Mouse (Mus musculus) gastrocnemius, postnatal 25 days (tissue): ENCODE data around the gene Pde8a. TPM values are rescaled to one million over a fixed set of nuclear protein-coding genes. Genes with fewer than 3 reads are reported as not detected.

ENCODE experiments used
- DNase-seq: peaks from one replicate; pipeline ENCODE4 v3.0.0; 2022
- total RNA-seq, 2 experiments: library from RNA; stranded (reverse); gene quantifications; 1 replicate in 1 of 2; 2 replicates in 1 of 2; pipeline ENCODE4 v1.2.3; 2021

Gene Pde8a
- total RNA-seq, 2 experiments from 2014 or later = 5.2 to 8.3 TPM

DNA sequence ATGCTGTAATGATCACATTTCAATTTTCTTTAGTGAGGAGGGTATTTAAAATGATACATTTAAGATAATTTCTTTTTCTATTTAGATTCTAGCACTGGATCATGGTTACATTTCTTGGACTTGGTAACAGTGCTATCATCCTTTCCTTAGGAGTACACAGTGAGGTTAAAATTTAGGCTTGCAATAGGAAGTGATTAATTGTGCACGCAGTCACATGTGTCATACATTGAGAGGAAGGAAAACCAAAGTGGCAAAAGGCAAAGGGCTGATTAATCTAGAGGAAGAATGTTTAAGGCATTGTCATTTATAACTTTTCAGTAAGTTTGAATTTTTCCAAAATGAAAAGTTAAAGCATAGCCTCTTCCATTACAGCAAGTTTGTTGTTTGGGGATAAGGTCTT is 67.8 kb downstream of the Pde8a start:
- no peak for DNase-seq

DNA sequence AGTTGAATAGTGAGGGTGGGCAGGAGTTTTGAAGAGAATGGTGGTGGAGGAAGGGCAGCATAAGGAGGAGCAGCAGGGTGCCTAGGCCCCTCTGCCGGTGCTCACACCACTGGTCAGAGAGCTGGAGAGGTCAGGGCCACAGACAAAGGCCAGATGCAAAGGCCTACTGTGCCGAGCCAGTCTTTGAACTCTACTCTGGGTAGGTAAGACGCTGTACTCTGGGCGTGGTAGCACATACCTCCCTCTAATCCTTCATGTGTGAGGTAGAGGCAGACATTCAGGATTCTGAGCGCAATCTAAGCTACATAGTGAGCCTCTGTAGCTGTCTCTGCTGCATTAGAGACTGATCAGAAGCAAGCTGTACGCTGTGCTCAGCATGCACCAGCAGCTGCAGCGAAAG is 73.1 kb downstream of the Pde8a start:
- DNase-seq = no peak

DNA sequence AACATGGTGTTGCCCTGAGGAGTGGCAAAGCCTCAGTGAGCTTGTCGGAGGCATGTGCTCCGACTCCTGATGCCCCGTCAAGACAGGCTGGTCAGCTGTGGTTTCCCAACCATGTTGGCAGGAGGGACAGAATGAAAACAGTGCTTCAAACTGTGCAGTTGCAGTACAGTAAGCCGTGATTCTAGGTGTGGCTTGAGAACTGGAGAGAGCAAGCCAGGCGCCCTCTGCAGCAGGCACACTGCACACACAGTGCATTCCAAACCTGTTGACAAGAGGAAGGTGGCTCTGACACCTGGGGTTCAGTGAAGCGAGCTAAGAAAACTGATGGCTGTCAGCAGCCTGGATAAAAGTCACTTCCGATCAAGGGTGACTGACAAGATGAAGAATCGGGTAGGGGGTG is 73.5 kb downstream of the Pde8a start:
- DNase-seq = no peak

DNA sequence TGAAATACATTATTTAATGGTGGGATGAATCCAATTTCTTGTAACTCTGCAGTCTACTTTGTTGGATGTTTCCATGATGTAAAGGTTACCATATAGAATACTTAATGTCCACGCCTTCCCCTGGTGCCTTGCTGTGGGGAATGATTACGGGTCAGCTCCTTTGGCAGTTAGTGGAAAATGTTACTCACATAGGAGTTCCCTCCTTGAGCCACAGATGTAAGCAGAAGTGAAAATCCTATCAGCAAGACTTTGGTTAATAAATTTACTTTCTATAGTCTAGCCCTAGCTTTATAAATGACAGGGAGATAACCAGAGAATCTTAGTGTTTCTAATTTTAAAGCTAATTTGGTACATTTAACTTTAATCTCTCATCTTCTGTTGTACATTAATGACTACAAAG is 81.8 kb downstream of the Pde8a start:
- DNase-seq = no peak

DNA sequence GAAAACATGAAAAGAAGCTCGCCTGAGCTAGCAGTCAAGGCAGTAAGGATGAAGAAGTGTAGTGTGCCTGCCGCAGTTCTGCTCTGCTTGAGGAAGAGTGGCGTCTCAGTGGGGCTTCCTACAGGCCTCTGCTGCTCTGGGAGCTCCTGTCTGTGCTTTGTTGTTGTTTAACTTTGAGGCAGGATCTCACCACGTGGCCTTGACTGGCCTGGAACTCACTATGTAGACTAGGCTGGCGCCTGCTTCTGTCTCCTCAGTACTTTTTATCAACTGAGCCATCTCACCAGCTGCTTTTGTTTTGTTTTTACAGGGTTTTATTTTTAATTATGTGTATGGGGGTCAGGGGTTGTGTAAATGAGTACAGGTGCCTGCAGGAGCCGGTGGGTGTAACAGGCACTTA is 84.8 kb downstream of the Pde8a start:
- no peak for DNase-seq

DNA sequence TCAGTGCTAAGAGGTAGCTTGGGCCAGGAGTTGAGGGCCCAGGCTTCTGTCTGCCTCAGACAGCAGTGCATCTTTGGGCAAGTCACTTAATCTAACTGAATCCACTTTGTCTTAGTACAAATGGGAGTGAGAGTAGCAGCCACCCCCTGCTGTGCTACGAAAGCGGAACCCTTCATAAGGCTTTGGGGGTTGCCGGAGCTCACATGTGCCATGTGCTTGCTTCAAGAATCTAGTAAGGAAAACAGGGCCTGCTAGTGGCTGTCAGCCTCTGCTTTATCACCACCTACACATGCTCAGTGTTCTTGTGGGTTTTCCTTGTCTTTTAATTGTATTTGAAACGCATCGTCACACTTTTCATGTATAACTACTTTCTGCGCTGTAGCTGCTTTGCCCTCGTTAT is 87.9 kb downstream of the Pde8a start:
- DNase-seq = no peak

DNA sequence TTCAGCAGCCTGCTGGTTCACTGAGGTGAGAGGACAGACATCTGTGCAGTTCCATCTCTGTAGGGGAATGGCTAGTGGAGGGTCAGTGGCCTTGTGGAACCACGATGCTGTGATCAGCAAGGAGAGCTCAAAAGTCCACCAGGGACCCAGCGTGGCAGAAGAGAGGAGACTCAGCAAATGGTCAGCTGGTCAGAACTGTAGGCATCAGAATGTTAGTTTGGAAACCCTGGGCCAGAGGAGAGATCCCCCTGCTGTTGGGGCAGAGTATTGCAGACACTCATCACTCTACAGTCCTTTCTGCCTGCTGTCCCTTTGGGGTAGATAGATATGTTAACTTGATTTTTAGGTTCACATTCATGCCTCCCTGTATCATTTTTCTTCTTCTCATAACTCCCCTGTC is 90.3 kb downstream of the Pde8a start:
- DNase-seq = no peak

GRCm38 (mm10) chr7:81304100-81304499 is 90.7 kb downstream of the Pde8a start:
- DNase-seq = no peak

DNA sequence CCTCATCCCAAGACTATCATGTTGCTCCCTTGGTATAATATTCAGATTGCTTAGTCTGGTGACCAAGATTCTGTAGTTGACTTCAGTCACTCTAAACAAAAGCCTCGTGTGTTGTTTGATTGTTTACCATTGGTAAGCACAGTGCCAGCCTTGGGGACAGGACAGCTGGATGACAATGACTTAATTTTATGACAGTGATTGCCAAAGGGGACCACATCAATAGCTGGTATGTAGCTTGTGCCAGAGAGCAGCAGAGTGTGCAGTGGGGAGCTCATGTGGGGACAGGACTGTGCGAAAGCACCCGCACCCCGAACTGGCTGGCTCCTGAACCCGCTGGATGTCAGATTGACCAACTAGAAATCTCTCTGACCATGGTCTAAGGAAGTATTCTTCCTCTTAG is 91.3 kb downstream of the Pde8a start:
- no peak for DNase-seq

DNA sequence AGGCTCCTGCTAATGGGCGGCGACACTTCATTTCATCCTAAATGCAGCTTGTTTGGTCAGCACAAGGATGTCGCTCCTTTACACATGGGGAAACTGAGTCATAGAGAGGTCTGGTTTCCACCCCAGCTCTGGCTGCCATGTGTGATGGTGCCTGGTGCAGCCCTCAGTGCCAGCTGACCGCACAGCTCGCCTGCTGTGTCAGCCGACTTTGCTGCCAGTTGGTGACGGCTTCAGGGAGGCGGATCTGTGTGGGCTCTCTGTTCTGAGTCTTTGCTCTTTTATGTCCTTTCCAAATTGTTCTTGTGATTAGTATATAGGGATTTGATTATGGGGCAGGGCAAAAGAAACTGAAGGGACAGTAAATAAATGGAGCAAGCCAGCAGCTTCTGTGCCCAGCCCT is 94.3 kb downstream of the Pde8a start:
- no peak for DNase-seq

DNA sequence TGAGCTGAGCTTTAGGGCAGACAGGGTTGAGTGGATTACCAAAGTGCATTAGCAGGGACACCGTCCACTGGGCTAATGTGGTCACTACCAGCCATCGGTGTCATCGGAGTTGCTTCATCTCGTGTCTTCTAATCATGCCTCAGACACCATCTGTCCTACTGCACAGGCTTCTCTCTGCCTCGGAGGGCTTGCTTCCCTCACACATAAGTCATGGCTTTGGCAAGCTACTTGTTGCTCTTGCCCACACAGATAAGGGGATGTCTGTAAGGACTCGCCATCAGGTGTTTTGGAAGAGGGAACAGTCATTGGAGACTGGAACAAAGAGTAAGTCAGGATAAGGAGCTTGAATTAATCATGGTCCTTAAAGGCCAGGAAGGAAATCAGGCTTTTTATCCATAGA is 95.9 kb downstream of the Pde8a start:
- DNase-seq = no peak

- no peak for DNase-seq
These were observed 97.7 kb downstream of the Pde8a start for GRCm38 (mm10) chr7:81311130-81311529.

DNA sequence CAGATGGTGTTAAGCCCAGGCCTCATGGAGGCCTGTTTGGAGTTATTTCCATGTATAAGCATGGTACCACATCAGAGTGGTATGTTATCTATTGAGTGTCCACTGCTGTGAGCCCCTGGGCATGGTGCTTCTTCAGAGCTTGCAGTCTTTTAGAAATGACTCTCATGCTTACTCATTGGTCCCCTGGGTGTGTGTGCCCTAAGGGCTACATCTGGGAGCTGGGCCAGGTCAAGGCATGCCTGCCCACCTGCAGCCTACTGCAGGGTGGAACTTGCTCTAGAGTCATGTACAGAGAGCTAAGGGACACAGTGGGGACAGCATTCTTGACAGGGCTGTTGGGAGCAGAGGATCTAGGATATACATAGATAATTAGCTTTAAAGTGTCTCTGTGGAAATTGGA is 98.2 kb downstream of the Pde8a start:
- DNase-seq = no peak

DNA sequence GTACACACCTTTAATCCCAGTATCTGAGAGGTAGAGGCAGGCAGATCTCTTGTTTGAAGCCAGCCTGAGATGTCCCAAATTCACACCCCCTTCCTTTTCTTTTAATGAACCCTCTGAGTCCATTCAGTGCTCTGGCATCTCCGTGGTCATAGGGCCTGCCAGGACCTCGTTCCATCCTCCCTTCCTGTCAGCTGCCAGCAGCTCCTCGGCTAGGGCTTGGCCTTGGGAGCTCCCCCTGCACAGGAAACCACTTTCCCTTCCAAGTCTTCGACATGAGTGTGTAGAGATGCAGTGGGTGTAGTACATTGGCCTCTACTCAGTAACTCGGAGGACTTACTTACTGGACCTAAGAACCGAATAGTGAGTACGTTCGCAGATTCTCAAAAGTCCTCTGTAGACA is 102.2 kb downstream of the Pde8a start:
- no peak for DNase-seq

- no peak for DNase-seq
These were observed 106.4 kb downstream of the Pde8a start for GRCm38 (mm10) chr7:81319749-81320148.

- no peak for DNase-seq
These were observed 108.4 kb downstream of the Pde8a start for GRCm38 (mm10) chr7:81321776-81322175.

DNA sequence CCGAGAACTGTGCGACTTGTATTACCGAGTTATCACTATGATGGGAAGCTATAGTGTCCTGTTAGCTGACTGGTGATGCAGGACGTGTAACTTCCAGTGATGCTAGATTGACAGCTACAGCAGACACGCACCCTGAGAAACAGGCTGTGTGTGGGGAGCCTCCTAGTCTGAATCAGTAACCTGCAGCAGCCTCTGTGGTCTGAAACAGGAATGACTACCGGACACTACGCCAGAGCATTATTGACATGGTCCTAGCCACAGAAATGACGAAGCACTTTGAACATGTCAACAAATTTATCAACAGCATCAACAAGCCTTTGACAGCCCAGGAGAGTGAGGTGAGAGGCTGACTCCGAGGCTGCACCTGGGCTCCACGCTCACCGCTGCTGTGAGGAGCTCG is 112.6 kb downstream of the Pde8a start:
- DNase-seq = no peak

DNA sequence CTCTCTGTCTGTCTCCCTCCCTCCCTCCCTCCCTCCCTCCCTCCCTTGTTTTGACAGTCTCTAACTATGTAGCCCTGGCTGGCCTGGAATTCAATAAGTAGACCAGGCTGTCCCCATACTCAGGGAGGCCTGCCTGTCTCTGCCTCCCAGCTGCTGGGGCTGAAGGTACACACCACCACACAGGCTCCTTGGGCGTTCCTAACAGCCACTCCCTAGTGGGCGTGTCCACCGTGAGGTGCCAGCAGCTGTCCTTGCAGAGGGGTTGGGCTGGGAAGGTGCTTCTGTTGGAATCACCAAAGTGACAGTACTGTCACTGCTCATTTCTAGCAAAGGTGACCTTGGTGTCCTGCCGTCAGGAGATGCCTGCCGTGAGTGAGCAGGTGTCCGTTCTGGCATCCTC is 113.5 kb downstream of the Pde8a start:
- no peak for DNase-seq

DNA sequence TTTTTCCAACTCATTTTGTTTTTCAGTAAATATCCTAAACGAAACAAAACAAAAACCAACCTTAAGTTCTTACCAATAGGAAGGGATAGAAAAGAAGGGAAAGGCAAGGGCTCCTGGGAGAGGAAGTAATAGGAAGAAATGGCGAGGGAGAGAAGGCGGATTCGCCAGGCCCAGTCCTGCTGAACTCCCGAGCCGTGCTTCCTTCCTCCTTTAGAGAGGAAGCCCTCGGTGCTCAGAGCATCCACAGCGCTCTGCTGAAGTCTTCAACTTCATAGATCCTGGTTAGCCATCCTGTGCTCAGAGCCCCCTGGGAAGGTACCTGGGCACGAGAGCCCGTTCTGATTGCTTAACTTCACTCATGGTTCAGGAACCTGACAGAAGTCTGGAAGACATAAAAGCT is 114.3 kb downstream of the Pde8a start:
- no peak for DNase-seq

GRCm38 (mm10) chr7:81330767-81331166 is 117.4 kb downstream of the Pde8a start:
- DNase-seq = no peak

- DNase-seq = no peak
These were observed 118.5 kb downstream of the Pde8a start for GRCm38 (mm10) chr7:81331851-81332250.

- DNase-seq = no peak
These were observed 122.5 kb downstream of the Pde8a start for GRCm38 (mm10) chr7:81335705-81336431.

GRCm38 (mm10) chr7:81336432-81336786 is 123.0 kb downstream of the Pde8a start:
- no peak for DNase-seq

GRCm38 (mm10) chr7:81337785-81338521 is 124.6 kb downstream of the Pde8a start:
- no peak for DNase-seq
